Mouse (Mus musculus) neural tube, embryonic 14.5 days (tissue): ENCODE results near the gene Dnajc30. TPM values are rescaled to one million over a fixed set of nuclear protein-coding genes. Genes with fewer than 3 reads are reported as not detected.
A peak's percentile ranks its signal among the peaks of the same experiment; 100 is the strongest.

Source experiments
- ATAC-seq: fragments of 200-750 bp; cut with Nextera tagmentation; 2 replicates; pipeline ENCODE4 v1.8.0; 2017; ENCODE audit warnings: low read depth, mild to moderate bottlenecking, moderate TSS enrichment, moderate library complexity
- H3K27ac ChIP-seq: fragments of 300-500 bp; sonication (generic); 2 replicates; pipeline ENCODE4 v1.5.1; 2014; ENCODE audit warnings: low read depth, mild to moderate bottlenecking, control low read depth, low read length, moderate library complexity, mixed read lengths
- H3K27me3 ChIP-seq: fragments of 300-500 bp; sonication (generic); 2 replicates; pipeline ENCODE4 v1.6.1; 2014; ENCODE audit warnings: low read length; ENCODE audit not compliant: control insufficient read depth, insufficient read depth
- H3K36me3 ChIP-seq: fragments of 300-500 bp; sonication (generic); 2 replicates; pipeline ENCODE4 v1.6.1; 2014; ENCODE audit warnings: low read length, mixed read lengths; ENCODE audit not compliant: control insufficient read depth, insufficient read depth
- H3K4me1 ChIP-seq: fragments of 300-500 bp; sonication (generic); 2 replicates; pipeline ENCODE4 v1.6.1; 2014; ENCODE audit warnings: low read length; ENCODE audit not compliant: control insufficient read depth, insufficient read depth
- H3K4me2 ChIP-seq: fragments of 300-500 bp; sonication (generic); 2 replicates; pipeline ENCODE4 v1.6.1; 2014; ENCODE audit warnings: mild to moderate bottlenecking, low read depth, low read length, control low read depth
- H3K4me3 ChIP-seq: fragments of 300-500 bp; sonication (generic); 2 replicates; pipeline ENCODE4 v1.5.1; 2014; ENCODE audit warnings: low read depth, low read length, control low read depth, mixed read lengths
- H3K9ac ChIP-seq: fragments of 300-500 bp; sonication (generic); replicated peaks from 2 replicates; pipeline ENCODE4 v1.6.1; 2014; ENCODE audit warnings: low read depth, mild to moderate bottlenecking, control low read depth, low read length, mixed read lengths
- H3K9me3 ChIP-seq: fragments of 300-500 bp; sonication (generic); 2 replicates; pipeline ENCODE4 v1.6.1; 2016; ENCODE audit warnings: low read length; ENCODE audit not compliant: control insufficient read depth
- WGBS: fragments of 180-500 bp; shearing (Covaris S2); extraction: QIAGEN DNeasy Blood & Tissue Kit; methylation state at CpG from one replicate; pipeline ENCODE4 v1.1.7; 2014; 5-methylcytosine and 5-hydroxymethylcytosine counted together
- polyA plus RNA-seq: library from polyadenylated mRNA; unstranded; fragments of >200 nt; fragmentation: Nextera tagmentation; extraction: Ambion mirVana; gene quantifications from 2 replicates; pipeline ENCODE4 v1.2.1, GENCODE M21; 2014

Dnajc30 gene
- polyA plus RNA-seq, 1 experiment from 2014 or later = 47.0 TPM

DNA sequence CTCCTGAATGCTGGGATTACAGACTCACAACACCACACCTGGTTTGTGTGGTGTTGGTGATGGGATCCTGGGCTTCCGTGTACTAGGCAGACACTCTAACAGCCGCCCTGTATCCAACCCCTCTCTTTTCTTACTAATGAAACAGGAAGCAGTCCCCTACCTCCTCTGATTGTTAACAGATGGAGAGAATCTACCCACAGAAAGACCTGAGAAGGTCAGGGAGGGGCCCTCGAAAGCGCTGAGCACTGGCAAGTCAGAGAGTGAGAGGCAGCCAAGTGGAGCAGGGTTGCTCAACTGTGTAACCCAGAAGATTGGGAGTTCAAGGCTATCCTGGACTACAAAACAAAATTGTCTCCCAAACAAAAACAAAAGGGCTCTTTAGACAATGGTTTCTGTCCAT lies 22.9 kb downstream of the Dnajc30 start:
- H3K4me1 ChIP-seq = no peaks in the 10 kb centered on the region
- no peak overlapping the region for H3K4me3 ChIP-seq
- WGBS = 74% methylated on average over 4 of the region's 4 CpGs
- no peaks in the 10 kb centered on the region for H3K9me3 ChIP-seq
- H3K4me2 ChIP-seq = no peak overlapping the region
- H3K27ac ChIP-seq = no peak overlapping the region
- no peak overlapping the region for H3K9ac ChIP-seq
- no peaks in the 10 kb centered on the region for H3K36me3 ChIP-seq
- peaks cover 23% of the 10 kb centered on the region for H3K27me3 ChIP-seq
- no peak for ATAC-seq

DNA sequence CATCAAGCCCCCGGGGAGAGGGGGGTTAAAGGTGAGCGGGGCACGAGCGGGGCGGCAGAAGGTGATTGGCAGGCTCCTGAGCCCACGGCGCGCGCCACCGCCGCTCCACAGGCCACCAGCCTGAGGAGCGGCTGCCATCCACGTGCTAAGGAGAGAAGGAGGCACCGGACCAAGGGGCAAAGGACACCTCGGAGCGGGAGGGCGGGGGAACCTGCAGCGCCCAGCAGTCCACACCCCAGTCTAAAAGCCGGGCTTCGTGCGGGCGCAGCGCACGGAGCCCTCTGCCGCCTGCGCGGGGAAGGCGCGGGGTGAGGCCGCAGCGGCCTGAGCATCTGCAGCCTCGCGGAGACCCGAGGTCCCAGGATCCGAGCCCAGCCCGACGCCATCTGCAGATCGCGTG lies 25.7 kb downstream of the Dnajc30 start, which contains the start of gene Mlxipl:
Gene Mlxipl, plus strand, starts transcription at position 238 of the 400 bp plus-strand sequence.
- Histone ChIP-seq H3K4me3 (no peak within 1 kb of the TSS), H3K4me2 (no peak within 1 kb of the TSS)

GRCm38 (mm10) chr5:135100981-135101380 lies 37.0 kb downstream of the Dnajc30 start:
- H3K27me3 ChIP-seq = no peaks in the 10 kb centered on the region
- H3K4me2 ChIP-seq = no peak overlapping the region
- H3K9me3 ChIP-seq = no peaks in the 10 kb centered on the region
- no peaks in the 10 kb centered on the region for H3K36me3 ChIP-seq
- no peak overlapping the region for H3K9ac ChIP-seq
- ATAC-seq = no peak
- no peaks in the 10 kb centered on the region for H3K4me1 ChIP-seq
- H3K27ac ChIP-seq = no peak overlapping the region
- H3K4me3 ChIP-seq = no peak overlapping the region
- 79% methylated on average over 1 of the region's 1 CpGs for WGBS

More for the DNA sequence above, 25.7 kb downstream of the Dnajc30 start, which contains the start of gene Mlxipl:
- no peak within 1 kb of the TSS for H3K9ac ChIP-seq
- no peaks in the 10 kb centered on the region for H3K4me1 ChIP-seq
- no peak for ATAC-seq
- no peak within 1 kb of the TSS for H3K27ac ChIP-seq
- peaks cover 23% of the 10 kb centered on the region for H3K27me3 ChIP-seq
- H3K36me3 ChIP-seq = no peaks in the 10 kb centered on the region
- 4% methylated on average over 38 of the region's 39 CpGs for WGBS
- H3K9me3 ChIP-seq = no peaks in the 10 kb centered on the region

DNA sequence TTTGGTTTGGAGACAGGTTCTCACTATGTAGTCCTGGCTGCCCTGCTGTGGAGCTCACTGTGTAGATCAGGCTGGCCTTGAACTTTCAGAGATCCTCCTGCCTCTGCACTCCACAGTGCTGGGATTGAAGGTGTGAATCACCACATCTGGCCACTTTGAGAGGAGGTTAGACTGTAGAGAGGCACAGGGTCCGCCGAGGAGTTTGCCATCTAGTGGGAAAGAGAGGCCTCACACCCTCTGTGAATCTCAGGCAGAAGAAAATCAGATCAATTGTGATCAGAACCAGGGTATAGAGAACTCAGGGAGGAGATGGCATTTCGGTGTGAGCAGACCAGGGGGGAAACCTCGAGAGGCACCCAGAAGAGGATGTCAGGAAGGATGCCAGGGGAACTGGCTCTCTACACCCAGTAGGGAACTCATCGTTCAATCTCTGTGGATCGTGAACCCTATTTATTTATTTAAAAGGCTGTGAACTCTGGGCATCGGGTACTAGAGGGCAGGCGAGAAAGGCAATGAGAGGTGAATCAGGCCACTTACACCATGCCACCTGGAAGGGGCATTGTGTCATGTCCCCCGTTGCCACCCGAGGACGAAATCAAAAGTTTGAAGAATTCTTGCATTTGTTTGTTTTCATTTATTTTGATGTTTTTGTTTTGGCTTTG lies 40.1 kb downstream of the Dnajc30 start:
- WGBS = 66% methylated on average over 11 of the region's 11 CpGs
- Histone ChIP-seq H3K4me2 (no peak overlapping the region), H3K27ac (no peak overlapping the region), H3K36me3 (no peaks in the 10 kb centered on the region), H3K4me3 (no peak overlapping the region), H3K27me3 (peaks cover 16% of the 10 kb centered on the region), H3K9ac (no peak overlapping the region), H3K4me1 (peaks cover 5% of the 10 kb centered on the region; the same call in 1 of the 2 replicates), H3K9me3 (no peaks in the 10 kb centered on the region)
- no peak for ATAC-seq

GRCm38 (mm10) chr5:135106758-135107256 lies 42.8 kb downstream of the Dnajc30 start:
- peak; percentile 87 for ATAC-seq
- Histone ChIP-seq H3K36me3 (no peaks in the 10 kb centered on the region), H3K27me3 (peaks cover 19% of the 10 kb centered on the region), H3K4me1 (peaks cover 5% of the 10 kb centered on the region; the same call in 1 of the 2 replicates), H3K9ac (peak overlapping the region; percentile 29), H3K4me2 (peak overlapping the region; percentile 71), H3K27ac (no peak overlapping the region), H3K9me3 (no peaks in the 10 kb centered on the region), H3K4me3 (peak overlapping the region; percentile 44)
- WGBS = under 1% methylated on average over 47 of the region's 48 CpGs

DNA sequence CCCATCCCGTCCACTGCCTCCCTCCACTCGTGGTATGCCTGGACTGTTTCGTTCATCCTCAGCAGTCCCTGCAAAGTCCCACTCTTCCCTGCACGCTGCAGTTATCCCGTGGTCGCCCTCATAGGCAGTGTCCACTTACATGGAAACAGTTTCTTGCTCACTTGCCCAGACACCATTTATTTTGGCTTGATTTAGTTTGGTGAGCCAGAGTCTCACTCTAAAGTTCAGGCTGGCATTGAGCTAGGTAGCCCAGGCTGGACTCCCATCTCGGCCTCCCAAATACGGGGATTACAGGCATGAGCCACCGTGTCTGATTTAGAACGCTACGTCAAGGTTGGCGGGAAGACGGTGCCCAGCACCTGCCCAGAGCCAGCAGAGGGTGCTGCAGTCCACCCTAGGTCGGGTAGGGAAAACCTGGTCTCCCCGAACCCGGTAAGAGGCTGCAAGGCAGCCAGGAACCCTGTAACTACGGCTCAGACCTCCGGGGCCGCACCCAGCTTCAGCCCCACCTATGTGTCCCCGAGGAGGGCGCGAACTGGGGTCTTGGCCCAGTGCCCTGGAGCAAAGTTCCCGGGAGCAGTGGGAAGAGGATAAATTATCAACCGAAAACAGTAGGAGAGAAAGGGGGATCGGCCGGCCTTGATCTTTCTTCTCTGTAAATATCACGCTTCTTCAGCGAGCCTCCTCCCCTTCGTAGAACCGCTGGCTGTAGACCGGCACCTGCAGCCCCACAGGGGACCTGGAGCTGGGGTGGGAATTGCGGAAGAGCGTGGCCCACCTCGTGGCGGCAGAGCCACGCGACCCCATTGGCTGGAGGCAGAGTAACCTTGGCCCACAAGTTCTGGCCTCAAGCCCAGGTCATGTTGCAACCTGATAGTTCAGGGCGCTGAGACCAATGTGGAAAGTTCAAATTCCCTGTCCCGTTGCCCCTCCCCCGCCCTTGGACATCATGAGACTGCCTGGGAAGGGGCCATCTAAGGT lies 43.8 kb downstream of the Dnajc30 start:
- H3K4me3 ChIP-seq = 0 out of 2 replicates have a peak overlapping the region, but pooled peaks have one; percentile 12
- ATAC-seq = peak; percentile 21; the same call in 1 of the 2 replicates
- H3K36me3 ChIP-seq = no peaks in the 10 kb centered on the region
- peaks cover 5% of the 10 kb centered on the region; the same call in 1 of the 2 replicates for H3K4me1 ChIP-seq
- WGBS = 8% methylated on average over 40 of the region's 40 CpGs
- H3K27ac ChIP-seq = no peak overlapping the region
- peak overlapping the region; percentile 71 for H3K4me2 ChIP-seq
- H3K9me3 ChIP-seq = no peaks in the 10 kb centered on the region
- H3K9ac ChIP-seq = no peak overlapping the region
- peaks cover 19% of the 10 kb centered on the region for H3K27me3 ChIP-seq

DNA sequence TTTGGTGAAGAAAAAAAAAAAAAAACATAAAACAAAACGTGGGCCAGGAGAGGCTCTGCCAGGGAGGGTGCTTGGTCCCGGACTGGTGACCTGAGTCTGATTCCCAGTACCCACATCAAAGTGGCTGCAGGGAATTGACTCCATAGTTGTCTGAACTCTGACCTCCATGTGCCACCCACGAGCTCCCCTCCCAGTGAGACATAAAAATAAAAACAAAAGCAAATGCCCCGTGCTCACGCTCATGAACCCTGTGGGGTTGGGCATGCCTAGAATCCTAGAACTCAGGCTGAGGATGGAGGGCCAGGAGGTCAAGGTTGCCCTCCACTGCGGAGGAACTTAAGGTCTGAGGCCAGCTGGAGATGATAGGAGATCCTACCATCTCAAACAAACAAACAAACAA lies 45.0 kb downstream of the Dnajc30 start:
- Histone ChIP-seq H3K27ac (no peak overlapping the region), H3K4me3 (no peak overlapping the region), H3K4me1 (peaks cover 5% of the 10 kb centered on the region; the same call in 1 of the 2 replicates), H3K36me3 (no peaks in the 10 kb centered on the region), H3K4me2 (no peak overlapping the region), H3K9me3 (no peaks in the 10 kb centered on the region), H3K27me3 (peaks cover 19% of the 10 kb centered on the region), H3K9ac (no peak overlapping the region)
- 57% methylated on average over 6 of the region's 6 CpGs for WGBS
- no peak for ATAC-seq

GRCm38 (mm10) chr5:135109426-135109825 lies 45.4 kb downstream of the Dnajc30 start:
- H3K9ac ChIP-seq = no peak overlapping the region
- H3K27me3 ChIP-seq = peaks cover 19% of the 10 kb centered on the region
- no peak overlapping the region for H3K4me2 ChIP-seq

More at GRCm38 (mm10) chr5:135109426-135109825, 45.4 kb downstream of the Dnajc30 start:
- Histone ChIP-seq H3K27ac (no peak overlapping the region), H3K4me1 (peaks cover 5% of the 10 kb centered on the region; the same call in 1 of the 2 replicates), H3K4me3 (no peak overlapping the region), H3K36me3 (no peaks in the 10 kb centered on the region), H3K9me3 (no peaks in the 10 kb centered on the region)
- no peak for ATAC-seq
- WGBS = 88% methylated on average over 3 of the region's 3 CpGs
